Mouse (Mus musculus): ENCODE measurements around the gene Hist1h2ao. TPM values are rescaled to one million over a fixed set of nuclear protein-coding genes. Genes with fewer than 3 reads are reported as not detected.
"Not testable (repeated sequence)": the region's sequence is repeated elsewhere in the genome, so short reads cannot be mapped to it uniquely, and the experiment has no call there.

Hist1h2ao gene
- total RNA-seq, 1 experiment from 2014 or later, result not detected

- no peak for ATAC-seq (replicated peaks in 1 of 2; ENCODE audit: insufficient read depth in 1 of 2, low FRiP score in 2 of 2, low TSS enrichment in 1 of 2, low read depth in 1 of 2, poor library complexity in 2 of 2, severe bottlenecking in 2 of 2)
Observed at GRCm38 (mm10) chr13:21795584-21795983, 14.7 kb upstream of the Hist1h2ao start.

DNA sequence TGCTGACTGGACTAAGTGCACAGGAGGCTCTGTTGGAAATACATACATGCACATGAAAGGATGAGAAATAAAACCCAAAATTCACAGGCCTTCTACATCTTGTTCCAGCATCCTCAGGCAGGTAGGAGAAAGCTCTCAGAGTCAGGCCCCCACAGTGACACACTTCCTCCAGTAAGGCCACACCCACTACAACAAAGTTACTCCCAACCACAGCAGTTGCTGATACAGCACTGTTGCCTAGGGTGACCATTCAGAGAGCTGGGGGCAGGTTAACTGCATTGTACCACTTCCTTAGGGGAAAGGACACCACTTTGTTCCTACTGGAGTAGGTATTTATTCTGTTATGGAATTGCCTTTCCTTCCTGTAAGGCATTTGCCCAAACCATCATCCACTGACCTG lies 13.1 kb upstream of the Hist1h2ao start:
- peak; percentile 86 to 91 for ATAC-seq (replicated peaks in 1 of 2; ENCODE audit: insufficient read depth in 1 of 2, low FRiP score in 2 of 2, low TSS enrichment in 1 of 2, low read depth in 1 of 2, poor library complexity in 2 of 2, severe bottlenecking in 2 of 2)

GRCm38 (mm10) chr13:21803058-21803457 lies 7.2 kb upstream of the Hist1h2ao start:
- peak; percentile 85 to 95 for ATAC-seq (replicated peaks in 1 of 2; ENCODE audit: insufficient read depth in 1 of 2, low FRiP score in 2 of 2, low TSS enrichment in 1 of 2, low read depth in 1 of 2, poor library complexity in 2 of 2, severe bottlenecking in 2 of 2)

DNA sequence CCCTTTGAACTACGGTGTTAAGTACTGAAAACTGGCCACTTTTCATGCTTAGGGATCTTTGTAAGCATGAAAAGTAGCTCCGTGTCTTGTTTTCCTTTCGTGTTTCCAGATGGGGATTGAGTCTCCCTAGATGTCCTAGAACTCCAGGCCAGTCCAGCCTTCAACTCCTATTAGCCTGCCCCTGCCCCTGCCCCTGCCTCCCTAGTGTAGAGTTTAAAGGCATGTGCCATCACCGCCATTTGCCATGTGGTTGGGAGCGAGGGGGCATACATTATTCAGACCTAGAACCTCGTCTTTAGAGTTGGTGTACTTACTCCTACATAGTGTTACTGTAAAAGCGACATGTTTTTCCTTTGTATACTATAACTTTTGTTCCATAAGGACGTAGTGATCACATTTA lies 809 bp downstream of the Hist1h2ao start:
- peak in 1 of 2 experiments; percentile 15; a peak in 2 of 4 replicates for ATAC-seq (replicated peaks in 1 of 2; ENCODE audit: insufficient read depth in 1 of 2, low FRiP score in 2 of 2, low TSS enrichment in 1 of 2, low read depth in 1 of 2, poor library complexity in 2 of 2, severe bottlenecking in 2 of 2)

- ATAC-seq (replicated peaks in 1 of 2; ENCODE audit: insufficient read depth in 1 of 2, low FRiP score in 2 of 2, low TSS enrichment in 1 of 2, low read depth in 1 of 2, poor library complexity in 2 of 2, severe bottlenecking in 2 of 2), result peak; percentile 63 to 65
Observed at GRCm38 (mm10) chr13:21811539-21811938, 1.3 kb downstream of the Hist1h2ao start, which contains the start of gene Hist1h4m. TSS of gene Hist1h4m (plus strand) at chr13:21811746.

DNA sequence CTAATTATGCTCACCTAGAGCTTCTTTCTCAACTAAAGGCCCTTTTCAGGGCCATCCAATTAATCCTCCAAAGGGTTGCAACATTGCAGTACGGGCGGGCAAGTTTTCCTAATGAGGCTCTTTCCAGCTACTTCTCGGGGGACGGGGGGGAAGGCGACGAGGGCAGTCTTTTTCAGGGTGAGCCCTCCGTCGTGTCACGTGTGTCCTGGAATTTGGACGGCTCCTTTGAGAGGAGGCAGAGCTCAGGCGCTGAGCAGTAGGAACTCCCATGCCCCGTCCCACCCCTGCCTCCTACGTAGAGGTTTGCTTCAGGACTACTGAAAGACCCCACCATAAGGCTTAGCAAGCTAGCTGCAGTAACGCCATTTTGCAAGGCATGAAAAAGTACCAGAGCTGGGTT lies 1.8 kb downstream of the Hist1h2ao start:
- peak; percentile 12 to 22; a peak in 3 of 4 replicates for ATAC-seq (replicated peaks in 1 of 2; ENCODE audit: insufficient read depth in 1 of 2, low FRiP score in 2 of 2, low TSS enrichment in 1 of 2, low read depth in 1 of 2, poor library complexity in 2 of 2, severe bottlenecking in 2 of 2)

GRCm38 (mm10) chr13:21820082-21820890 lies 10.0 kb downstream of the Hist1h2ao start:
- ATAC-seq (replicated peaks in 1 of 2; ENCODE audit: insufficient read depth in 1 of 2, low FRiP score in 2 of 2, low TSS enrichment in 1 of 2, low read depth in 1 of 2, poor library complexity in 2 of 2, severe bottlenecking in 2 of 2), result peak in 1 of 2 experiments; percentile 51; a peak in 1 of 4 replicates

DNA sequence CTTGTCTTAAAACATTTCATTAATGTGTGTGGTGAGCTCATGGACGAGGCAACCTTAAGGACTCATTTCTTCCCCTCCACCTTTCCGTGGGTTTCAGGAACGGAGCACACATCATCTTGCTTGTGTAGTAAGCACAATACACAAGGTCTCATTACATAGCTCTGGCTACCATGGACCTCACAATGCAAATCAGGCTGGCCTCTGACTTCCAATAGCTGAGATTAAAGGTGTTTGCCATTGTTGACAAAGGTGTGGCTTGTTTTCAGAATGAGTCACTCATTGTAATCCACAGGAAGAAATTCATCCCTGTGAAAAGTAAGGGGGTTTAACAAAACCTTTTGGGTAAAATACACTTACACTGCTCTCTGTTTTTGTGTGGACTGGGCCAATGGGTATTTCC lies 18.2 kb downstream of the Hist1h2ao start:
- no peak for ATAC-seq (replicated peaks in 1 of 2; ENCODE audit: insufficient read depth in 1 of 2, low FRiP score in 2 of 2, low TSS enrichment in 1 of 2, low read depth in 1 of 2, poor library complexity in 2 of 2, severe bottlenecking in 2 of 2)

GRCm38 (mm10) chr13:21830344-21830743 lies 20.1 kb downstream of the Hist1h2ao start:
- no peak for ATAC-seq (replicated peaks in 1 of 2; ENCODE audit: insufficient read depth in 1 of 2, low FRiP score in 2 of 2, low TSS enrichment in 1 of 2, low read depth in 1 of 2, poor library complexity in 2 of 2, severe bottlenecking in 2 of 2)

GRCm38 (mm10) chr13:21831418-21832394 lies 21.4 kb downstream of the Hist1h2ao start, which contains the start of gene Hist1h4n:
TSS of gene Hist1h4n (minus strand) at chr13:21832196.
- peak; percentile 58 to 59 for ATAC-seq (replicated peaks in 1 of 2; ENCODE audit: insufficient read depth in 1 of 2, low FRiP score in 2 of 2, low TSS enrichment in 1 of 2, low read depth in 1 of 2, poor library complexity in 2 of 2, severe bottlenecking in 2 of 2)

- ATAC-seq (replicated peaks in 1 of 2; ENCODE audit: insufficient read depth in 1 of 2, low FRiP score in 2 of 2, low TSS enrichment in 1 of 2, low read depth in 1 of 2, poor library complexity in 2 of 2, severe bottlenecking in 2 of 2), result peak; percentile 84 to 88
Observed at GRCm38 (mm10) chr13:21833461-21833860, 23.2 kb downstream of the Hist1h2ao start, which contains the start of the genes Hist1h2ap and Hist1h2br. TSS of gene Hist1h2ap (minus strand) at chr13:21833507. TSS of gene Hist1h2br (plus strand) at chr13:21833743.

GRCm38 (mm10) chr13:21840508-21840907 lies 30.2 kb downstream of the Hist1h2ao start:
- peak; percentile 90 to 97 for ATAC-seq (replicated peaks in 1 of 2; ENCODE audit: insufficient read depth in 1 of 2, low FRiP score in 2 of 2, low TSS enrichment in 1 of 2, low read depth in 1 of 2, poor library complexity in 2 of 2, severe bottlenecking in 2 of 2)

DNA sequence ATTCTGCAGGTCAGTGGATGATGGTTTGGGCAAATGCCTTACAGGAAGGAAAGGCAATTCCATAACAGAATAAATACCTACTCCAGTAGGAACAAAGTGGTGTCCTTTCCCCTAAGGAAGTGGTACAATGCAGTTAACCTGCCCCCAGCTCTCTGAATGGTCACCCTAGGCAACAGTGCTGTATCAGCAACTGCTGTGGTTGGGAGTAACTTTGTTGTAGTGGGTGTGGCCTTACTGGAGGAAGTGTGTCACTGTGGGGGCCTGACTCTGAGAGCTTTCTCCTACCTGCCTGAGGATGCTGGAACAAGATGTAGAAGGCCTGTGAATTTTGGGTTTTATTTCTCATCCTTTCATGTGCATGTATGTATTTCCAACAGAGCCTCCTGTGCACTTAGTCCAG lies 36.1 kb downstream of the Hist1h2ao start:
- ATAC-seq (replicated peaks in 1 of 2; ENCODE audit: insufficient read depth in 1 of 2, low FRiP score in 2 of 2, low TSS enrichment in 1 of 2, low read depth in 1 of 2, poor library complexity in 2 of 2, severe bottlenecking in 2 of 2), result peak; percentile 89 to 91; a peak in 3 of 4 replicates

- ATAC-seq (replicated peaks in 1 of 2; ENCODE audit: insufficient read depth in 1 of 2, low FRiP score in 2 of 2, low TSS enrichment in 1 of 2, low read depth in 1 of 2, poor library complexity in 2 of 2, severe bottlenecking in 2 of 2), result no peak
Observed at GRCm38 (mm10) chr13:21847883-21848282, 37.6 kb downstream of the Hist1h2ao start.

- ATAC-seq (replicated peaks in 1 of 2; ENCODE audit: insufficient read depth in 1 of 2, low FRiP score in 2 of 2, low TSS enrichment in 1 of 2, low read depth in 1 of 2, poor library complexity in 2 of 2, severe bottlenecking in 2 of 2), result not testable (repeated sequence)
Observed at GRCm38 (mm10) chr13:21850696-21851095, 40.4 kb downstream of the Hist1h2ao start.

DNA sequence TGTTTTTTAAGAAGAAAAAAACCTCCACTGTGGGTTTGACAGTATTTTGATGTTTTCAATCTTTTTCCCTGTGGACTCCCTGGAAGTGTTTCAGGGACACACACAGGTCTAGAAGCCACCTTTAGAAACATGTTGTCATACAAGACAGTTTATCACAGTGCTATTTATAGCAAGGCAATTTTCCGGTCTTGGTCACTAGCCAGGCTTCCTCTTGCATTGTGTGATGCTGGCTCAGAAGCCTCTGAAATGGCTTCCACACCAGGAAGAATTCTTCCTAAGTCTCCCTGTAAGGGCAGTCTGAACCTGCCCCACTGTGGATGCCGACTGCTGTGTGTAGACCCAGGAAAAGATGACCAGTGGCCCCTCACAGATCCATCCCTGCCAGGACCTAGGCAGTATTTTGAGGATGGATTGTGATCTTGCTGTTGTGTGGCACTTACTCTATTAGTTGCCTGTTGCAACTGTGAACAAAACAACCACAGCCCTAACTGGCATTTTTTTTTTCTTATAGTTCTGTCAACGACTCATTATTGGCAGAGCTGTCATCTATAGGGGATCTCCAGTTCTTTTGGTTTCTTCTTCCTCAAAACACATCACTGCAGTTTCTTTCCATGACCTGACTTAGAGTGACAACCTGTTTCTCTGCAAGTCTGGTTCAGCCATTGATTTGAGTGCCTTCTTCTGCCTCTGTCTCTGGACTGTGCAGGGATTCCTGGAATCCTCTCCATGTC lies 42.1 kb downstream of the Hist1h2ao start:
- peak; percentile 49 to 63; a peak in 3 of 4 replicates for ATAC-seq (replicated peaks in 1 of 2; ENCODE audit: insufficient read depth in 1 of 2, low FRiP score in 2 of 2, low TSS enrichment in 1 of 2, low read depth in 1 of 2, poor library complexity in 2 of 2, severe bottlenecking in 2 of 2)

GRCm38 (mm10) chr13:21855146-21855545 lies 44.9 kb downstream of the Hist1h2ao start:
- peak in 1 of 2 experiments; percentile 37; a peak in 1 of 4 replicates for ATAC-seq (replicated peaks in 1 of 2; ENCODE audit: insufficient read depth in 1 of 2, low FRiP score in 2 of 2, low TSS enrichment in 1 of 2, low read depth in 1 of 2, poor library complexity in 2 of 2, severe bottlenecking in 2 of 2)
